Mouse (Mus musculus) yolk sac, embryonic 10.5 days (tissue): ENCODE data around the gene Mgat4c.
"Not testable (repeated sequence)": the region's sequence is repeated elsewhere in the genome, so short reads cannot be mapped to it uniquely, and the experiment has no call there.

Experiments
- DNase-seq: peaks from one replicate; pipeline ENCODE4 v3.0.0-alpha.2; 2017; ENCODE audit warnings: low spot score

The Mgat4c gene

GRCm38 (mm10) chr10:102127340-102127739 lies 446.1 kb downstream of the Mgat4c start:
- DNase-seq: no peak

GRCm38 (mm10) chr10:102154865-102155264 lies 473.6 kb downstream of the Mgat4c start:
- no peak for DNase-seq

GRCm38 (mm10) chr10:102155853-102156252 lies 474.6 kb downstream of the Mgat4c start:
- no peak for DNase-seq

GRCm38 (mm10) chr10:102158809-102159208 lies 477.5 kb downstream of the Mgat4c start:
- no peak for DNase-seq

- DNase-seq: no peak
Measured at GRCm38 (mm10) chr10:102184726-102185125, 503.4 kb downstream of the Mgat4c start.

- DNase-seq: no peak
Measured at GRCm38 (mm10) chr10:102191646-102192045, 510.4 kb downstream of the Mgat4c start.

- DNase-seq: no peak
Measured at GRCm38 (mm10) chr10:102196850-102197249, 515.6 kb downstream of the Mgat4c start.

GRCm38 (mm10) chr10:102238558-102239211 lies 557.4 kb downstream of the Mgat4c start:
- DNase-seq: no peak

- DNase-seq: no peak
Measured at GRCm38 (mm10) chr10:102243897-102244296, 562.6 kb downstream of the Mgat4c start.

GRCm38 (mm10) chr10:102244601-102245000 lies 563.3 kb downstream of the Mgat4c start:
- DNase-seq: no peak

- DNase-seq: no peak
Measured at GRCm38 (mm10) chr10:102245269-102245668, 564.0 kb downstream of the Mgat4c start.

GRCm38 (mm10) chr10:102308892-102309479 lies 627.7 kb downstream of the Mgat4c start:
- DNase-seq: no peak

- no peak for DNase-seq
Measured at GRCm38 (mm10) chr10:102365685-102366381, 684.5 kb downstream of the Mgat4c start.

- DNase-seq: no peak
Measured at GRCm38 (mm10) chr10:102370576-102370975, 689.3 kb downstream of the Mgat4c start.

GRCm38 (mm10) chr10:102372111-102372510 lies 690.8 kb downstream of the Mgat4c start:
- no peak for DNase-seq

GRCm38 (mm10) chr10:102374061-102374460 lies 692.8 kb downstream of the Mgat4c start:
- no peak for DNase-seq

GRCm38 (mm10) chr10:102377377-102377776 lies 696.1 kb downstream of the Mgat4c start:
- no peak for DNase-seq

- DNase-seq: no peak
Measured at GRCm38 (mm10) chr10:102389223-102389622, 707.9 kb downstream of the Mgat4c start.

- no peak for DNase-seq
Measured at GRCm38 (mm10) chr10:102417654-102418272, 736.5 kb downstream of the Mgat4c start.

- DNase-seq: not testable (repeated sequence)
Measured at GRCm38 (mm10) chr10:102435048-102435447, 753.8 kb downstream of the Mgat4c start.

- DNase-seq: not testable (repeated sequence)
Measured at GRCm38 (mm10) chr10:102435467-102435866, 754.2 kb downstream of the Mgat4c start.
